Mouse (Mus musculus): ENCODE measurements around the gene Fam198a. TPM values are rescaled to one million over a fixed set of nuclear protein-coding genes. Genes with fewer than 3 reads are reported as not detected.
"Not testable (repeated sequence)": the region's sequence is repeated elsewhere in the genome, so short reads cannot be mapped to it uniquely, and the experiment has no call there.

Fam198a gene
- polyA plus RNA-seq, 1 experiment: 1.6 TPM

DNA sequence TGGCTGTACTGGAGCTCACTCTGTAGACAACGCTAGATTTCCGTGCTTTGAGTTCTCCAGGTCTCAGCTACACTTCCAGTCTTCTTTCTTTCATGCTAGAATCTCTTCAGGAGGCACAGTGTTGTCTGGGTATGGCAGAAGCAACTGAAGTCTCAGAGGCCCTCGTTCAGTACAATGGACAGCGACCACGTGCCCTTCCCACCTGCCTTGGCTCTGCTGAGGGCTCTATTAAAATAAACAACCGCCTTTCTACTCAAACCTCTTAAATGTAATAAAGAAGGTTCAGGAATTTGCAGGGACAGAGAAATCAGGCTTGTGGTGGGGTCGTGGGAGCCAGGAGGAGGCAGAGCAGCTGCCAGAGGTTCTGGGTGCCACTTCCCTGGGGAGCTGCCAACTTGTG is 55.8 kb downstream of the Fam198a start:
- no peak for TF ChIP-seq POLR2A (IDR thresholded peaks at IDR 0.05; ENCODE audit: borderline replicate concordance, extremely low read depth, insufficient read depth, insufficient read length, poor library complexity, severe bottlenecking)
- no peak for TF ChIP-seq CTCF (IDR thresholded peaks at IDR 0.05; ENCODE audit: borderline replicate concordance, extremely low read depth, insufficient read depth, insufficient read length)
- no peak for DNase-seq (ENCODE audit: low read depth)

DNA sequence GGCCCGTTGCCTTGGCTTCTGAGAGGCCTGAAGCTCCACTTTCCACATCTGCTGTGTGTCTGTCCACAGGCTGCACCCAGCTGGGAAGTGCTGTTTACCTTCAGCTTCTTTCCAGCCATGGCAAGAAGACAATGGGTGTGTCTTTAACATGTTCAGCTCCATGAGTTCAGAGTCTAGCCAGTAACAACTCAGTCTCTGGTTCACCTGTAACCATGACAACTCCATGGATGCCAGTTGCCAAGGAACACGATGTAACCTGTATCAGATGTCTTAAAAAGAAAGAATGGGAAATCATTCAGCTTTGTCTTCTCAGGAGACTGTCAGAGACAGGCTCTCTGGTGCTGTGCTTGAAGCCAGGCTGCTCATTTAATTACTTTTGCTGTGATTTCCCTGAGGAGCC is 58.1 kb downstream of the Fam198a start:
- peak; percentile 71 for DNase-seq (ENCODE audit: low read depth)
- TF ChIP-seq CTCF (IDR thresholded peaks at IDR 0.05; ENCODE audit: borderline replicate concordance, extremely low read depth, insufficient read depth, insufficient read length) (no peak), POLR2A (IDR thresholded peaks at IDR 0.05; ENCODE audit: borderline replicate concordance, extremely low read depth, insufficient read depth, insufficient read length, poor library complexity, severe bottlenecking) (no peak)

DNA sequence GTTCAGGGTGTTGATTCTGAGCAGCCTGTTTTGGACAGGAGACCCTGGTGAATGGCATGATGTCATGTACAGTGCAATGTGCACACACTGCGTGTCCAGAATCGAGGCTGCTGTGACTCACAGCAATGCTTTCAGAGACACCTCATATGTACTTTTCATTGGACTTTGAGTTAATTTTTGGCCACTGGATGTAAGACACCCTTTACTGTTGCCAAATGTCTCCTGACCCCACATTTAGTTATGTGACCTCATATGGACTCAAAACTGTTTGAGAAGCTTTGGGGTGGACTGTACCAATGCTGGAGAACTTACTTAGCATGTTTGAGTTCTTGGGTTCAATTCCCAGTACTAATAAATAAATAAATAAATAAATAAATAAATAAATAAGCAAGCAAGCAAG is 60.0 kb downstream of the Fam198a start:
- no peak for DNase-seq (ENCODE audit: low read depth)
- TF ChIP-seq CTCF (IDR thresholded peaks at IDR 0.05; ENCODE audit: borderline replicate concordance, extremely low read depth, insufficient read depth, insufficient read length) (no peak), POLR2A (IDR thresholded peaks at IDR 0.05; ENCODE audit: borderline replicate concordance, extremely low read depth, insufficient read depth, insufficient read length, poor library complexity, severe bottlenecking) (no peak)

DNA sequence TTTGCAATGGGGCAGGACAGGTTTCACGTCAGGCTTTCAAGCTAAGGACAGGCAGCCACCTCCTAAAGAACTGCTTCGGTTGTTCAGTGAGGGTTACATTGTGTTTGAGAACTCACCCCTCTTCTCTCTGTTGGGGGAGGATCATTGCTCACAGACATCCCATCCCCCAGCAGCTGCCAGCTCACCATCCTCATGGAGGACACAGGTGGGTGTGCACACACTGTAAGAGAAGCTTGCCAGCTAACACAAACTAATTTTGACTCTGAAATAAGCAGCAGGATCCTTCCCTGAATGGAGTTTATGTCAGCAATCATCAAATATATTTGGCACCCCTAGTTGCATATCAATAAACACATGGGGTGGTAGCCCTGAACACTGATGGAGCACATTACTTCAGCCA is 62.0 kb downstream of the Fam198a start:
- no peak for DNase-seq (ENCODE audit: low read depth)
- TF ChIP-seq CTCF (IDR thresholded peaks at IDR 0.05; ENCODE audit: borderline replicate concordance, extremely low read depth, insufficient read depth, insufficient read length): no peak
- no peak for TF ChIP-seq POLR2A (IDR thresholded peaks at IDR 0.05; ENCODE audit: borderline replicate concordance, extremely low read depth, insufficient read depth, insufficient read length, poor library complexity, severe bottlenecking)

DNA sequence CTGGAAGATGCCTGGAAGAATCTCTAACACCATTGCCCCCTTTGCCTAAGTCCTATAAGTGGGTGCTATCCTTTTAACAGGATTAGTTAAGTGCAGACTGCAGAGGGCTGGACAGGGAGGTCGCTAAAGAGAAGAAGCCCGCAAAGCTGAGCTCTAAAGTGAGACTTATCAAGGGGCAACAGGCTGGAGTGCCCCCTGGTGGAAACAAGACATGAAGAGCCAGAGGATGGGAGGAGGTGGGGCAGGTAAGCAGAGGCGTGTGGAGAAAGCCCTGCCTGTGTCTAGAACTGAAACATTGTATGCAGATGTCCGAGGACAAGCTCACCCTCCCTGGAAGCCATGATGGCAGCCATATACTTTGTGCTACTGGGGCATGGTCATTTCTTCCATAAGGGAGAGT is 62.8 kb downstream of the Fam198a start:
- no peak for DNase-seq (ENCODE audit: low read depth)
- TF ChIP-seq CTCF (IDR thresholded peaks at IDR 0.05; ENCODE audit: borderline replicate concordance, extremely low read depth, insufficient read depth, insufficient read length) (no peak), POLR2A (IDR thresholded peaks at IDR 0.05; ENCODE audit: borderline replicate concordance, extremely low read depth, insufficient read depth, insufficient read length, poor library complexity, severe bottlenecking) (no peak)

DNA sequence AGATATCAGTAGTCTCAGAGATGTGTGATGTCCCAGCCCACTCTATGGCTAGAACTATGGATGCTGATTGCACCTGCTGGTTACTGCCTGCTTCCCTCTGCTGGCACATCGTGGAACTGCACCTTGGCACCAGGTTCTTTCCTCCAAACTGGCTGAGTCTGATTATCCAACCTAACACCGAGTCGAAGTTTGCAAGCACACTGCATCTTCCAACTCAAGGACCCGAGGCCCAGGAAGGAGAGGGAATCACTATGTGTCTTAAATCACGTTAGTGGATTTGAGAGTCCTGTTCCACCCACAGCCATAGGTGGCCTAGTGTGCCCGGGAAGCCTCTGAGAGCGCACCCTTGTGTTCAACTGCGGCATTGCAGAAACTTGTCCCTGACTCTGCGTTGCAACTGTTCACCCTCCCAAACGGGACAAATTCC is 63.5 kb downstream of the Fam198a start:
- peak; percentile 81 for TF ChIP-seq CTCF (IDR thresholded peaks at IDR 0.05; ENCODE audit: borderline replicate concordance, extremely low read depth, insufficient read depth, insufficient read length)
- TF ChIP-seq POLR2A (IDR thresholded peaks at IDR 0.05; ENCODE audit: borderline replicate concordance, extremely low read depth, insufficient read depth, insufficient read length, poor library complexity, severe bottlenecking): no peak
- DNase-seq (ENCODE audit: low read depth): peak; percentile 84

DNA sequence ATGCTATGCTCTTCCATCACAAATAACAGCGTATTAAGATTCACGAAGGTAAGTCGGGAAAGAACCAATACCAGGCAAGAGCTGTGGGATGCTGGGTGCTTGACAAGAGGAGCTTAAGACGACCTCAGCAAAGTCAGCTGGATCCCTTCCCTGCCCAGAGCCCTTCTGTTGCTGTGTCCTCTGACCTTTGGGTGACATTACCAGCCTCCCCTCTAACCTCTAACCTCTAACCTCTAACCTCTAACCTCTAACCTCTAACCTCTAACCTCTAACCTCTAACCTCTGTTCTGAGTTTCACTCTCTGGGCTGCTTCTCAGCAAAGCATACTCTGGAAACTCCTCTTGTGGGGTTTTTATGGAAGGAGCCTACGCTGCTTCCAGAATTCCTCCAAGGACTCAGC is 67.3 kb downstream of the Fam198a start:
- no peak for DNase-seq (ENCODE audit: low read depth)
- TF ChIP-seq POLR2A (IDR thresholded peaks at IDR 0.05; ENCODE audit: borderline replicate concordance, extremely low read depth, insufficient read depth, insufficient read length, poor library complexity, severe bottlenecking): no peak
- no peak for TF ChIP-seq CTCF (IDR thresholded peaks at IDR 0.05; ENCODE audit: borderline replicate concordance, extremely low read depth, insufficient read depth, insufficient read length)

DNA sequence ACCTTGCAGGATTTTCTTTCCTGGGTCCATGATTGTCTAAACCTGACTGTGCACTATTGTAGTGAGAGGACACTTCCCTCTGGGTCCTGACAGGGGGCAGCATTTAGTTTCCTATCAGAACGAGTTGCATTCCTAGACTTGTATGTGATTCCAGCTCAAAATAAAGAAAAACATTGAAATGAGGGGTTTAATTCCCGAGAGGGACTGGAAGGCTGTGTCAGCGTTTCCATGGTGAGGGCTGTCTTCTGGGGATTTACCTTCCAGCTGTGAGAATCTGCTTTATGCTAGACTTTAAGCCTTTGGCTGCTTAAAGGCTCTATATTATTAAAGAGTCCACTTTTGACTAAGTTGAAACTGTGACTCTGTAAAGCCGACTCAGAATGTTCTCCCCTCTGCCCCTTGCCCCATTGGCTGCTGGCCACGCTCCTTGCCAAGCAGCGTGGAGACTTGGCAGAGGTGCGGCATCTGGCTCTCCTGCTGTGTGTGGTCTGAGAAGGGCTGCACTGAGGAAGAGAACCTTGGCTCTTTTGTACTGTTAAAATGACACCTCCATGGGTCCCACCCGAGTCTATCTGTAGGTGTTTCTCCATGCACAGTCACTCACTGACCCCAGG is 68.1 kb downstream of the Fam198a start:
- TF ChIP-seq CTCF (IDR thresholded peaks at IDR 0.05; ENCODE audit: borderline replicate concordance, extremely low read depth, insufficient read depth, insufficient read length) (peak; percentile 74; the same call in 1 of the 2 replicates), POLR2A (IDR thresholded peaks at IDR 0.05; ENCODE audit: borderline replicate concordance, extremely low read depth, insufficient read depth, insufficient read length, poor library complexity, severe bottlenecking) (no peak)
- DNase-seq (ENCODE audit: low read depth): peak; percentile 94

DNA sequence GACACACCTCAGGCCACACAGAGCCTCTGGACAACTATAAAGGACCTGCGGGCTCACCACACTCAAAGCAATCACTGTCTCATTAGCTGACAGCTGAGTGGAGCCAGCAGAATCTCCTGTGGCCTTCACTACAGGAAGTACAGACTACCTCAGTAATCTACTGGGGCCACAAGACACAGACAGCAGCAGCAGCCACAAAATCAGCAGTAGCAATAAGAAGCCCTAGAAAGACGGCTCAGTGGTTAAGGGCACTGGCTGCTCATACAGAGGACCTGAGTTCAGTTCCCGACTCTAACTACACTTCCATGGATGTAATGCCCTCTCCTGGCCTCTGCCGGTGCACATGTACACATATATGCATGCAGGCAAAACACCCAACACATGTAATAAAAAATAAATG is 69.5 kb downstream of the Fam198a start:
- no peak for TF ChIP-seq CTCF (IDR thresholded peaks at IDR 0.05; ENCODE audit: borderline replicate concordance, extremely low read depth, insufficient read depth, insufficient read length)
- DNase-seq (ENCODE audit: low read depth): no peak

DNA sequence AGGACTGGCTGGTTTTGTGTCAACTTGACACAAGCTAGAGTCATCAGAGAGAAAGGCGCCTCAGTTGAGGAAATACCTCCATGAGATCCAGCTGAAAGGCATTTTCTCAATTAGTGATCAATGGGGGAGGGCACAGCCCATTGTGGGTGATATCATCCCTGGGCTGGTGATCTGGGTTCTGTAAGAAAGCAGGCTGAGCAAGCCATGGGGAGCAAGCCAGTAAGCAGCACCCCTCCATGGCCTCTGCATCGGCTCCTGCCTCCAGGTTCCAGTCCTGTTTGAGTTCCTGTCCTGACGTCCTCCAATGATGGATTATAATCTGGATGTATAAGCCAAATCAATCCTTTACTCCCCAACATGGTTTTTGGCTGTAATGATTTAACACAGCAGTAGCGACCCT is 70.4 kb downstream of the Fam198a start:
- not testable (repeated sequence) for DNase-seq (ENCODE audit: low read depth)

DNA sequence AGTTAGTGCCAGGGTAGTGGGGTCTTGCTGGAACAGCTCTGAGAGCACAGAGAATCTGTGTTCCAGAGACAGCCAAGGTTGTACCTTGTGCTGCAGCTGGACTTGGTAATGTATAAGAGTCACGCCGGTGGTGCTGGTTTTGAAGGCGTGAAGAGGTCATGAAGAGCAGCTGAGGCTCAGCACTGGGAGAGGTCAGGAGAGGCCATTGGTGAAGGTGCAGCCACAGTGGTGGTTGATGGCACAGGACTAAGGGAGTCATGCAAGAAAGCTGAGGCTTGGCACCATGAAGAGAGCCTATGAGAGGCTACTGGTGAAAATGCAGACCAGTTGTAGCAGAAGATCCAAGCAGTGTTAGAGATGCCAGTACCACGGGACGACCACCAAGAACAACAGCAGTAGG is 70.8 kb downstream of the Fam198a start:
- TF ChIP-seq CTCF (IDR thresholded peaks at IDR 0.05; ENCODE audit: borderline replicate concordance, extremely low read depth, insufficient read depth, insufficient read length): no peak
- TF ChIP-seq POLR2A (IDR thresholded peaks at IDR 0.05; ENCODE audit: borderline replicate concordance, extremely low read depth, insufficient read depth, insufficient read length, poor library complexity, severe bottlenecking): no peak
- DNase-seq (ENCODE audit: low read depth): no peak

DNA sequence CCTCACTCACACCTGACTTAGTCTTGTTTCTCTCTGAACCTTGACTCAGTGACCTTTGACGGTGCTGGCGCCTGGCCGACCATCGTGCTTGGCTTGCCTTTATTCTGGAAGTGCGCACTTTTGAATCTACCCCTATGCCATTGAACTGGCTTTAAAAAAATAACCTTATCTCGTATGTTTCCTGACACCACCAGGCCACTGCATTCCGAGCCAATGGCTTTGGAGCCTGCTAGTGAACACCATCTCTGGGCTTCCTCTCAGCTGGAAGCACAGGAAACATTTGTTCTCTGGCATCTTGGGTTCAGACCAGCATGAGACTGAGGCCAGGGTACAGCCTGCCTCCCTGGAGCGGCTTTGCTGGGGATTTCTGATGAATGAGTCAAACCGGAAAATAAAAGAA is 72.0 kb downstream of the Fam198a start:
- DNase-seq (ENCODE audit: low read depth): no peak
- TF ChIP-seq CTCF (IDR thresholded peaks at IDR 0.05; ENCODE audit: borderline replicate concordance, extremely low read depth, insufficient read depth, insufficient read length): no peak
- no peak for TF ChIP-seq POLR2A (IDR thresholded peaks at IDR 0.05; ENCODE audit: borderline replicate concordance, extremely low read depth, insufficient read depth, insufficient read length, poor library complexity, severe bottlenecking)

DNA sequence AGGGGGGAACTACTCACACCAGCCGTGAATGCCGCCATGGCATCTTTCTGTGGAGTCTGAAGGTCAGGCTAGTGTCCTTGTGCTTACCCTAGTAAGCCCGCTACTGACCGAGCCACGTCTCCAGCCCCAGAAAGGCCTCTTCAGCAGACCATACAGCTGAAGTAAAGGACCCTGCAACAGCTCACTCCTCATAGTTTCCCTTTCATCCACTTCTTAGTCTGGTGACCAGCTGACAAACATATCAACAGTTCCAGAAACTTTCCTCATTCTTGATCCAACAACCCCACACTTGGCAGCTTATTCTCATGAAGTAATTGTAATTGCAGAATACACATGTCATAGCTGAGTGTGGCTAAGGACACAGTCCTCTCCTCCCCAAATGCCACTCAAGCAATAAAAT is 73.1 kb downstream of the Fam198a start:
- no peak for DNase-seq (ENCODE audit: low read depth)
- TF ChIP-seq POLR2A (IDR thresholded peaks at IDR 0.05; ENCODE audit: borderline replicate concordance, extremely low read depth, insufficient read depth, insufficient read length, poor library complexity, severe bottlenecking) (no peak), CTCF (IDR thresholded peaks at IDR 0.05; ENCODE audit: borderline replicate concordance, extremely low read depth, insufficient read depth, insufficient read length) (no peak)

All from brain, embryonic 14.5 days (tissue).